Mouse (Mus musculus): ENCODE results near the gene Atrnl1. TPM values are rescaled to one million over a fixed set of nuclear protein-coding genes. Genes with fewer than 3 reads are reported as not detected.
A peak's percentile ranks its signal among the peaks of the same experiment; 100 is the strongest.

Atrnl1 gene
- polyA plus RNA-seq, 1 experiment from 2014 or later = 5.2 TPM

DNA sequence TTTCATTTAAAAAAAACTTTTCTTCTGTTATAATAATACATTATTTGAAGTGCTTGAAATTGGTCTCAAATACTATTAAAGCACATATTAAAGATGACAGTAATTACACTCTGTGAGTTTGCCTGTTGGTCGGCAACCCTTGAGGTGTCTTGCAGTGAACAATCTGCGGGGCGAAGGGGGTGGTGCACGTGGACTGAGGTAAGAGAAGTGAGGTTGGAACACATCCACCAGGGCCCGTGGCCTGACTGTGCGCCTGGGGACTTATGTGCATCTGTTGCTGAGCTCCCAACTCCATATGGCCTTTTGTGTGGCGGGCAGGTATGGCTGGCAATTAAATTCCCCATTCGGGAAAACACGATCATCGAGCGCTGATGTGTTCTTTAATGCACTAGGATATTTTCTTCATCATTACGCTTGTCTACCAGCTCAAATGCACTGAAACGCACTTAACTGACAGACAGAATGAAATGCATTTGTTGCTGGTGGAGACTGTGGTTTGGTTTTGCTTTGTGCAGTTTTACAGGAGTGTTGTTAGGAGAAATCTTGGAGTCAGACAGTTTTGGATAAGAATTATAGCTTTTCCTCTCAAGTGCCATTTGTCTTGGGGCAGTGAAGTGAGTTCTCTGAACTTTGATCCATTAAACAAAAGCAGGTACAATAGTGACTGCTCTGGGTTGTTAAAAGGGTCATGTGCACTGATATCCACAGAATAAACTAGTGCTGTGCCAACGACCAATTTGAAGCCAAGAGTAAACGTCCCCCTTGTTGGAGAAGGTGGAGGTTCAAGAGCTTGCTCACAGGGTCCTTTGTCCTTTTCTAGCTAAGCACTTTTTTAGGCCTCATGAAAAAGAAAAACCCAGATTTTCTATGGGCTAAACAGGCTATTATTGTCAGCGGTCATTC is 351.2 kb downstream of the Atrnl1 start:
- no peak overlapping the region for H3K9ac ChIP-seq (ENCODE audit: low read length)
- no peaks in the 10 kb centered on the region for H3K36me3 ChIP-seq (ENCODE audit: control insufficient read depth, insufficient read depth, low read length)
- H3K9me3 ChIP-seq (ENCODE audit: control insufficient read depth, low read length) = no peaks in the 10 kb centered on the region
- 81% methylated on average over 16 of the region's 16 CpGs for WGBS
- DNase-seq (ENCODE audit: low spot score) (no peak), ATAC-seq (ENCODE audit: insufficient number of reproducible peaks, low FRiP score, low TSS enrichment, low read depth) (no peak)
- H3K4me1 ChIP-seq (ENCODE audit: control insufficient read depth, insufficient read depth, low read length) = no peaks in the 10 kb centered on the region
- H3K4me3 ChIP-seq (ENCODE audit: low read depth, low read length) = no peak overlapping the region
- H3K27ac ChIP-seq (replicated peaks; ENCODE audit: low read depth, low read length) = no peak overlapping the region
- H3K27me3 ChIP-seq (ENCODE audit: control insufficient read depth, insufficient read depth, low read length) = no peaks in the 10 kb centered on the region
- H3K4me2 ChIP-seq (ENCODE audit: low read depth, severe bottlenecking) = no peak overlapping the region

DNA sequence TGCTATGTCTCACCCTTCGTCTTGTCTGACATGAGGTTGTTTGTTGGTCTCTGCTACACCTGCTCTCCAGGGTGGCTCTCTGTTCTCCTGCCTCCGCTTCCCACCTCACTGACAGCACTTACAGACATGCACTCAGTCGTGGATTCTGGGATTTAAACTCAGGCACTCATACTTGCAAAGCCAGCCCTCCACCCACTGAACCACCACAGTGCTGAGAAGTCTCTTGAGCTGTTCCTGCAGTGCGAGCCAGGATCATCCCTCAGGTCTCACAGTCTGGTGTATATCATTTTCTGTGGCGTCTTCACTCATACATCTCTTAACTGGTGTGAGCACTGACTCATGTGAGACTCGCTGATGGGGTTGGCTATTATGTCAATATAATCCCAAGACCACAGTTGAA is 353.0 kb downstream of the Atrnl1 start:
- no peaks in the 10 kb centered on the region for H3K36me3 ChIP-seq (ENCODE audit: control insufficient read depth, insufficient read depth, low read length)
- no peak overlapping the region for H3K9ac ChIP-seq (ENCODE audit: low read length)
- ATAC-seq (ENCODE audit: insufficient number of reproducible peaks, low FRiP score, low TSS enrichment, low read depth) (no peak), DNase-seq (ENCODE audit: low spot score) (no peak)
- no peaks in the 10 kb centered on the region for H3K9me3 ChIP-seq (ENCODE audit: control insufficient read depth, low read length)
- H3K4me1 ChIP-seq (ENCODE audit: control insufficient read depth, insufficient read depth, low read length) = no peaks in the 10 kb centered on the region
- no peaks in the 10 kb centered on the region for H3K27me3 ChIP-seq (ENCODE audit: control insufficient read depth, insufficient read depth, low read length)
- WGBS = 91% methylated on average over 6 of the region's 6 CpGs
- no peak overlapping the region for H3K4me3 ChIP-seq (ENCODE audit: low read depth, low read length)
- no peak overlapping the region for H3K4me2 ChIP-seq (ENCODE audit: low read depth, severe bottlenecking)
- no peak overlapping the region for H3K27ac ChIP-seq (replicated peaks; ENCODE audit: low read depth, low read length)

DNA sequence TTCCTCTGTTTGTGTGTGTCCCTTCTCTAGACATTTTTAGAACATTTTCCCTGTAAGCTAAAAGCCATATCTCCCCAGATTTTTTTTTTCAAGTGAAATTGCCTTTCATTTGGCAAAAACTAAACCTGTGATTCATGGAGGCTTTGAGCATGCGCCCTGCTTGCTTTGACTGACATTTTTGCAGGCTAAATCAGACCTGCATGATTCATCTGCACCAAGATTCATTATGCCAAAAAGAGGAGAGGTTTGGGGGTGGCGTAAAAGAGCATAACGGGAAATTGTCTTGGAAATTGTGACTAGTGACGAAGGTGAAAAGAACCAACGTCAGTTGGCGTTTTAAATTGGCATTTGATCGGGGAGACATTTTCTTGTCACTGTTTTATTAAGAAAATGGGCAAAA is 358.9 kb downstream of the Atrnl1 start:
- no peak overlapping the region for H3K4me3 ChIP-seq (ENCODE audit: low read depth, low read length)
- H3K4me2 ChIP-seq (ENCODE audit: low read depth, severe bottlenecking) = no peak overlapping the region
- no peak overlapping the region for H3K9ac ChIP-seq (ENCODE audit: low read length)
- H3K27ac ChIP-seq (replicated peaks; ENCODE audit: low read depth, low read length) = no peak overlapping the region
- H3K9me3 ChIP-seq (ENCODE audit: control insufficient read depth, low read length) = no peaks in the 10 kb centered on the region
- no peaks in the 10 kb centered on the region for H3K27me3 ChIP-seq (ENCODE audit: control insufficient read depth, insufficient read depth, low read length)
- H3K36me3 ChIP-seq (ENCODE audit: control insufficient read depth, insufficient read depth, low read length) = no peaks in the 10 kb centered on the region
- 90% methylated on average over 7 of the region's 7 CpGs for WGBS
- DNase-seq (ENCODE audit: low spot score) = no peak
- no peak for ATAC-seq (ENCODE audit: insufficient number of reproducible peaks, low FRiP score, low TSS enrichment, low read depth)
- no peaks in the 10 kb centered on the region for H3K4me1 ChIP-seq (ENCODE audit: control insufficient read depth, insufficient read depth, low read length)

DNA sequence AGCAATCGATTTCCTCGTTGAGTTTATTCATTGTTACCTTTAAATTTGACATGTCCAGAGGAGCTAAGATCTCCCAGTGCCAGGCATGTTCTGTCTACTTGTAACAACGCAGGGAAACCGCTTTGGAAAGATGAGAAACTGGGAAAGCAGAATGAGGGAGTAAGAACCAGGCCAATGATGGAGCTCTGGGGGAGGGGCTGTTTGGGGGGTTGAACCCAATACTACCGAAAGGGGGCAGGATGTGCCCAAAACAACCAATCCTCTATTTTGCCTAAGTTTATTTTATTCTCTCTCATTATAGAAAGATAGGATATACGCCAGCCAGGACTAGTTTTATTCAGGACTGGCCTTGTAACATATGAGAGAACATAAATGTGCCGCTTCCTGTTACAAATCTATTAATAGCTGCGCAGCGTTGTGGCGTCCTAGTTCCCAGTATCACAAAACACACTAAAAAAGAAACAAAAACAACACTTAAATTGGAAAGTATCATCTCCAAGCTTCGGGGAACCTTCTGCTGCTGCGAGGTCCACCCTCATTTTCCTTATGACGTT is 359.6 kb downstream of the Atrnl1 start:
- Histone ChIP-seq H3K27me3 (ENCODE audit: control insufficient read depth, insufficient read depth, low read length) (no peaks in the 10 kb centered on the region), H3K4me1 (ENCODE audit: control insufficient read depth, insufficient read depth, low read length) (no peaks in the 10 kb centered on the region), H3K9ac (ENCODE audit: low read length) (no peak overlapping the region), H3K36me3 (ENCODE audit: control insufficient read depth, insufficient read depth, low read length) (peaks cover 3% of the 10 kb centered on the region; the same call in 1 of the 2 replicates), H3K27ac (replicated peaks; ENCODE audit: low read depth, low read length) (no peak overlapping the region), H3K4me2 (ENCODE audit: low read depth, severe bottlenecking) (no peak overlapping the region), H3K4me3 (ENCODE audit: low read depth, low read length) (no peak overlapping the region), H3K9me3 (ENCODE audit: control insufficient read depth, low read length) (no peaks in the 10 kb centered on the region)
- 89% methylated on average over 13 of the region's 13 CpGs for WGBS
- ATAC-seq (ENCODE audit: insufficient number of reproducible peaks, low FRiP score, low TSS enrichment, low read depth) = no peak
- DNase-seq (ENCODE audit: low spot score) = no peak

DNA sequence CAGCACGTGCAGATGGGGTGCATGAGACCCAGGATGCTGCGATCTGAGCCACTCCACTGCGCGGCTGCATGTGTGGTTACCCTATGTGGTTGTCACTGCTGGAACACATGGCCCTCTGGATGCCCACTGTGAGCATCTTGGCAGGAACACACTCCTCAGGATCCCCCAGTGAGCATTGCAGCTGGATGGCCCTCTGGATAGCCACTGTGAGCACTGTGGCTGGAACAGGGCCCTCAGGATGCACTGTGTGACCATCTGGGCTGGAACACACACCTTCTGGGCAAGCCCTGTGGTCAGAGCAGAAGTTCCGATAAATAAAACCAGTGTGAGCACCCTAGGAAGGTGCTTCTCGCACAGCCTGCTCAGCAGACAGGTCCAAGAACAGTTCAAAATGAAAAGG is 364.4 kb downstream of the Atrnl1 start:
- no peak overlapping the region for H3K27ac ChIP-seq (replicated peaks; ENCODE audit: low read depth, low read length)
- no peak overlapping the region for H3K9ac ChIP-seq (ENCODE audit: low read length)
- no peak overlapping the region for H3K4me2 ChIP-seq (ENCODE audit: low read depth, severe bottlenecking)
- H3K36me3 ChIP-seq (ENCODE audit: control insufficient read depth, insufficient read depth, low read length) = peaks cover 3% of the 10 kb centered on the region; the same call in 1 of the 2 replicates
- no peaks in the 10 kb centered on the region for H3K27me3 ChIP-seq (ENCODE audit: control insufficient read depth, insufficient read depth, low read length)
- DNase-seq (ENCODE audit: low spot score) = no peak
- no peaks in the 10 kb centered on the region for H3K9me3 ChIP-seq (ENCODE audit: control insufficient read depth, low read length)
- no peak overlapping the region for H3K4me3 ChIP-seq (ENCODE audit: low read depth, low read length)
- no peaks in the 10 kb centered on the region for H3K4me1 ChIP-seq (ENCODE audit: control insufficient read depth, insufficient read depth, low read length)
- 95% methylated on average over 6 of the region's 6 CpGs for WGBS
- ATAC-seq (ENCODE audit: insufficient number of reproducible peaks, low FRiP score, low TSS enrichment, low read depth) = no peak

DNA sequence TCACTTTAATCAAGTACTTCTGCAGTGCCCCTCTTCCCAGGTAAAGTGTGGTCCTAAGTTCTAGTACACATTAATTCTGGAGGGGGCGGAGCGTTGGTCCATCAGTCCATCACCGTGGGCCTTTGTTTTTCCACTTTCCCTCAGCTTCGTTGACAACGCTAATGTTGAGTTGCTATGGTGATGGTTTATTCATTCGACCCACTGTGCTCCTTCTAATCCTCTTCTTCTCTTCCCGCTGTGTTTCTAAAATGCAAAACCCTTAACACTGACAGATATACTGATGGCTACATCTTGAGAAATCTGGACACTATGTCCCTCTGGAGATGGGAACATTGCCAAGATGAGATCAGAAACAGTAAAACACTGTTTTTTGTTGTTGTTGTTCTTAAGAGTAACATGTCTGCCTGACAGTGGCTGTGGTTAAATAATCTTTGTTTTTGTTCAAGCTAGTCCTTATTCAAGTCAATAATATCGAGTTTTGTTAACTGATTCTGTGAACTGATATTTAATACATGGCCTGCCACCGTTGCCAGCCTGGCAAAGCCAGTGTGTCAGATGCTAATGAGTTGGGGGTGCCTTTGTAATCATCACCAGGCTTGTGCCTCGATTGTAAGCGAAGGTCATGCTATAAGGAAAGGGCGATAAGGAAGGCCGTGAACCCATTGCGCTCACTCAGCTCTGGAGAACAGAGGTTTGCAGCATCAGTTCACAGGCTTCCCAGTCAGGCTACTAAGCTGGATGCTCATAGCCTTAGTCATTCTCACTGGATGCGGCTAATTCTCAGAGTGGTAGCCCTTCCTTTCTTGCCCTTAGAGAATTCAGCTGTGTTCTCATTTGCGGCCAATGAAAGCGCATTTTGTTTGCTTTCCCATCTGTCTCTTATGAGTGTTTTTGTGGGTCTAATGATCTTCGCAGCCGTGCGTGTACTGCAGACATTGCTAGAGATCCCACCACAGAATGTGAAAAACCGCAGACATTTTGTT is 375.4 kb downstream of the Atrnl1 start:
- Histone ChIP-seq H3K27ac (replicated peaks; ENCODE audit: low read depth, low read length) (no peak overlapping the region), H3K27me3 (ENCODE audit: control insufficient read depth, insufficient read depth, low read length) (no peaks in the 10 kb centered on the region), H3K4me3 (ENCODE audit: low read depth, low read length) (no peak overlapping the region), H3K4me2 (ENCODE audit: low read depth, severe bottlenecking) (no peak overlapping the region), H3K9me3 (ENCODE audit: control insufficient read depth, low read length) (no peaks in the 10 kb centered on the region), H3K36me3 (ENCODE audit: control insufficient read depth, insufficient read depth, low read length) (no peaks in the 10 kb centered on the region), H3K9ac (ENCODE audit: low read length) (no peak overlapping the region), H3K4me1 (ENCODE audit: control insufficient read depth, insufficient read depth, low read length) (no peaks in the 10 kb centered on the region; the same call in 1 of the 2 replicates)
- no peak for ATAC-seq (ENCODE audit: insufficient number of reproducible peaks, low FRiP score, low TSS enrichment, low read depth)
- WGBS = 88% methylated on average over 21 of the region's 21 CpGs
- DNase-seq (ENCODE audit: low spot score) = peak; percentile 15

DNA sequence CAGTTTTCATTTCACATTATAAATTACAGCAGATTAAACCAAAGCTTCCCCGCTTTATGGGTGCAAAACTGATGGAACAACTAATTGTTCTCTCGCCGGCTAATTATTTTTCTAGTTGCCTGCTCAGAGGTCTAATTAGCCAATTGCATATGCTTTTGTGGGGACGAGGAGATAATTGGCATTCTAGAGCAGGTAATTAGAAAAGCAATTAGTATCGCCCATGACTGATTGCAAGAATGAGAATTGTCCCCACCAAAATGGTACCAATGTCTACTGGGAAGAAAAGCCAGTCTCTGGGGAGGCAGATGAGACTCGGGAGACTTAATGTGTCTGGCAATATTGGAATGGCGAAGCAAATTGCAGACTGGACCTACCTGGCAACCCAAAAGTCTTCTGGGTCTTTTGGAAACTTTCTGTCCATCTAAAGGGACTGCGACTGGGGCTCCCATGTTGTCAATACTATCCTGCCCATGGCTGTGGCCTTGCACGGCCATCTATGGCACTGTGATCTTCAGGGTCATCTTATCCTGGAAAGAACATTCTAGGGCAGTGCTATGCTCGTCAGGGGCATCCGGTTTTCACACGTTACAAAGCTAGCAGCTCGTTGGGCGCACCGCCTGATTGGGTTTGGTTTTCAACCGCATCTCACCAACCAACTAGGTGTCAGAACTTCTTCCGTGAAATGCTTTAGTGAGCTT is 377.0 kb downstream of the Atrnl1 start:
- DNase-seq (ENCODE audit: low spot score) (peak; percentile 18), ATAC-seq (ENCODE audit: insufficient number of reproducible peaks, low FRiP score, low TSS enrichment, low read depth) (no peak)
- Histone ChIP-seq H3K27ac (replicated peaks; ENCODE audit: low read depth, low read length) (no peak overlapping the region), H3K9me3 (ENCODE audit: control insufficient read depth, low read length) (no peaks in the 10 kb centered on the region), H3K4me3 (ENCODE audit: low read depth, low read length) (no peak overlapping the region), H3K36me3 (ENCODE audit: control insufficient read depth, insufficient read depth, low read length) (no peaks in the 10 kb centered on the region), H3K27me3 (ENCODE audit: control insufficient read depth, insufficient read depth, low read length) (no peaks in the 10 kb centered on the region), H3K4me2 (ENCODE audit: low read depth, severe bottlenecking) (no peak overlapping the region), H3K4me1 (ENCODE audit: control insufficient read depth, insufficient read depth, low read length) (no peaks in the 10 kb centered on the region; the same call in 1 of the 2 replicates), H3K9ac (ENCODE audit: low read length) (no peak overlapping the region)
- WGBS = 86% methylated on average over 17 of the region's 17 CpGs

All from limb, embryonic 11.5 days (tissue).